Mouse (Mus musculus): ENCODE measurements around the gene Tmem132b. TPM values are rescaled to one million over a fixed set of nuclear protein-coding genes. Genes with fewer than 3 reads are reported as not detected.

Gene Tmem132b
- polyA plus RNA-seq, 1 experiment from 2014 or later = 0.11 TPM

- Histone ChIP-seq H3K27me3 (no peaks in the 10 kb centered on the region), H3K9ac (no peak overlapping the region), H3K4me1 (no peaks in the 10 kb centered on the region), H3K4me2 (no peak overlapping the region), H3K9me3 (no peaks in the 10 kb centered on the region), H3K27ac (no peak overlapping the region), H3K4me3 (no peak overlapping the region), H3K36me3 (no peaks in the 10 kb centered on the region)
- 56% methylated on average over 3 of the region's 3 CpGs for WGBS
- ATAC-seq (ENCODE audit: borderline replicate concordance, extremely low read depth, low FRiP score, low TSS enrichment) = no peak
Observed at GRCm38 (mm10) chr5:125699395-125699794, 167.8 kb downstream of the Tmem132b start.

- Histone ChIP-seq H3K4me1 (no peaks in the 10 kb centered on the region), H3K27me3 (no peaks in the 10 kb centered on the region), H3K4me3 (no peak overlapping the region), H3K9me3 (no peaks in the 10 kb centered on the region), H3K4me2 (no peak overlapping the region), H3K9ac (no peak overlapping the region), H3K27ac (no peak overlapping the region), H3K36me3 (no peaks in the 10 kb centered on the region)
- WGBS = 76% methylated on average over 5 of the region's 5 CpGs
- no peak for ATAC-seq (ENCODE audit: borderline replicate concordance, extremely low read depth, low FRiP score, low TSS enrichment)
Observed at GRCm38 (mm10) chr5:125700234-125700633, 168.7 kb downstream of the Tmem132b start.

DNA sequence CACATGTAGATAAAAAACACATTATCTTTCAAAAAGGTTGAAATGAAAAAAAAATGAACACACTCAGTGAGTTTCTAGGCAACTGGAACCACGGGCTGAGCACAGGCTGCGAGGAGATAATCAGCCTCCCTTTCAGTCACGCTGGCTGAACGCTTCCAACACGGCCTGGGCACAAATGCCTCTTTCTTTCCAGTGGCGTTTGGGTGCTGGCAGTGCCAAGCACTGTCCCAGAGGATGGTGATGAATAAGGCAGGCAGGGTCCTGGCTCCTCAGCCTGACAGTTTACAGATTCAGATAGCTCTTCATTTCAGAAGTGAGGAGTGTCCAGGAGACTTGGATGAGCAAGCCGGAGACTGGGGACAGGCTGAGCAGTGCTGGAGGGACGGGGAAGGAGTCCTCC lies 173.8 kb downstream of the Tmem132b start:
- no peak overlapping the region for H3K4me3 ChIP-seq
- ATAC-seq (ENCODE audit: borderline replicate concordance, extremely low read depth, low FRiP score, low TSS enrichment) = no peak
- H3K27ac ChIP-seq = no peak overlapping the region
- H3K36me3 ChIP-seq = no peaks in the 10 kb centered on the region
- no peak overlapping the region for H3K4me2 ChIP-seq
- H3K27me3 ChIP-seq = no peaks in the 10 kb centered on the region
- no peaks in the 10 kb centered on the region for H3K9me3 ChIP-seq
- no peaks in the 10 kb centered on the region for H3K4me1 ChIP-seq
- 72% methylated on average over 8 of the region's 8 CpGs for WGBS
- H3K9ac ChIP-seq = no peak overlapping the region

DNA sequence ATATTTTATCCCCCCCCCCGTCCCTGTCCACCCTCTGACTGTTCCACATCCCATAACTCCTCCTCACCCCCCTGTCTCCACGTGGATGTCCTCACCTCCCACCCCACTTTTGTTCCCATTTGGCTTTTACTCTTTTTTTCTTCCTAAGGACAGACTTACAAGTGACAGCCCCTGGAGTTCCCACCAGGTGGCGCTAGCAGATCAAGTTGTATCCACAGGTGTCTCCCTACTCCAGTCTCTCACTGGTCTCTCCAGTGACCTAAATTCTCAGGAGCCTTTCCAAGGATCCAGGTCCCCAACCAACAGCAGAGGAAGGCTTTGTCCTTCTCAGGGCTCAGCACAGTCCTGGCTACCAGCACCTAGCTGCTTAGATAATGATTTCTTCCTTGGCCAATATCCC lies 177.6 kb downstream of the Tmem132b start:
- Histone ChIP-seq H3K27me3 (no peaks in the 10 kb centered on the region), H3K36me3 (no peaks in the 10 kb centered on the region), H3K4me3 (no peak overlapping the region), H3K9me3 (no peaks in the 10 kb centered on the region), H3K4me1 (no peaks in the 10 kb centered on the region), H3K4me2 (no peak overlapping the region), H3K27ac (no peak overlapping the region), H3K9ac (no peak overlapping the region)
- 2% methylated on average over 3 of the region's 3 CpGs for WGBS
- no peak for ATAC-seq (ENCODE audit: borderline replicate concordance, extremely low read depth, low FRiP score, low TSS enrichment)

- no peaks in the 10 kb centered on the region for H3K4me1 ChIP-seq
- WGBS = 81% methylated on average over 7 of the region's 7 CpGs
- no peaks in the 10 kb centered on the region for H3K9me3 ChIP-seq
- H3K27ac ChIP-seq = no peak overlapping the region
- H3K9ac ChIP-seq = no peak overlapping the region
- ATAC-seq (ENCODE audit: borderline replicate concordance, extremely low read depth, low FRiP score, low TSS enrichment) = no peak
- H3K27me3 ChIP-seq = no peaks in the 10 kb centered on the region
- no peak overlapping the region for H3K4me2 ChIP-seq
- no peaks in the 10 kb centered on the region for H3K36me3 ChIP-seq
- no peak overlapping the region for H3K4me3 ChIP-seq
Observed at GRCm38 (mm10) chr5:125726815-125727214, 195.2 kb downstream of the Tmem132b start.

GRCm38 (mm10) chr5:125727436-125727835 lies 195.9 kb downstream of the Tmem132b start:
- no peak for ATAC-seq (ENCODE audit: borderline replicate concordance, extremely low read depth, low FRiP score, low TSS enrichment)
- WGBS = 77% methylated on average over 5 of the region's 5 CpGs
- H3K4me2 ChIP-seq = no peak overlapping the region

GRCm38 (mm10) chr5:125727936-125728335 lies 196.4 kb downstream of the Tmem132b start:
- 84% methylated on average over 9 of the region's 9 CpGs for WGBS
- H3K9me3 ChIP-seq = no peaks in the 10 kb centered on the region
- no peaks in the 10 kb centered on the region for H3K27me3 ChIP-seq
- no peak for ATAC-seq (ENCODE audit: borderline replicate concordance, extremely low read depth, low FRiP score, low TSS enrichment)
- H3K27ac ChIP-seq = no peak overlapping the region
- H3K4me1 ChIP-seq = no peaks in the 10 kb centered on the region
- no peak overlapping the region for H3K4me3 ChIP-seq
- H3K9ac ChIP-seq = no peak overlapping the region
- H3K4me2 ChIP-seq = no peak overlapping the region
- no peaks in the 10 kb centered on the region for H3K36me3 ChIP-seq

More at GRCm38 (mm10) chr5:125727436-125727835, 195.9 kb downstream of the Tmem132b start:
- H3K36me3 ChIP-seq = no peaks in the 10 kb centered on the region
- H3K4me3 ChIP-seq = no peak overlapping the region
- no peak overlapping the region for H3K9ac ChIP-seq
- H3K4me1 ChIP-seq = no peaks in the 10 kb centered on the region
- no peaks in the 10 kb centered on the region for H3K27me3 ChIP-seq
- H3K27ac ChIP-seq = no peak overlapping the region
- no peaks in the 10 kb centered on the region for H3K9me3 ChIP-seq

DNA sequence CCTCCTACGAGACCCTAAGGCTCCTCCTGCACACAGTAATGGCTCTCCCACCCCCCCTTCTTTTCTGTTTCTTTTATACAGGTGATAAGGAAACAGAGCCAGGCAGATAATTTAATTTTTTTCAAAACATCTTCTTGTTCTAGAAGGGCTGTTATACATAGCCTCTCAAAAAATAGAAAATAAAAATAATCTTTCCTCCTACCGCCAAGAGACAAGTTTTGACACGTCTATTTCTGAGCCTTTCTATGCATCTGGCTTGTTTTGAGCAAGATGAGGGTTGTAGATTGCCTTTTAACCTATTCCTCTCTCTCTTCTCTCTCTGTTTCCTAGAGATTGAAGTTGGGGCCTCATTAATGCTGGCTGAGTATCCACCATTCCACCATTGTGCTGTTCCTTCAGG lies 196.9 kb downstream of the Tmem132b start:
- WGBS = 71% methylated on average over 3 of the region's 3 CpGs
- no peak overlapping the region for H3K4me3 ChIP-seq

DNA sequence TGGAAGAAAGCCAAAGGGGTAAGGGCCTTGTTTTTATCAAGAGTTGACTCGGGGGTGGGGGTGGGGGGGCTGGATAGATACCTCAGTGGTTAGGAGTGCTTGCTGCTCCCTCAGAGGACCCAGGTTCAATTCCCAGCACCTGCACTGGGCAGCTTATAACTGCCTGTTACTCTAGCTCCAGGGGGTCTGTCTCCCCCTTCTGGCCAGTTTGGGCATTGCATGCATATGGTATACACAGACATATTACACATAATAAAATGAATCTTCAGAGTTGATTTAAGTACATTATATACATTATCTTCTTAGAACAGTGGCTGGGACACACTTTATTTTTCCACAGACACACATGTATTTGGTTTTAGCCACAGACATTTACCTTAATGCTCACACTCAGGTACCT lies 202.2 kb downstream of the Tmem132b start:
- H3K4me3 ChIP-seq = no peak overlapping the region
- H3K9ac ChIP-seq = no peak overlapping the region
- no peaks in the 10 kb centered on the region for H3K4me1 ChIP-seq
- no peaks in the 10 kb centered on the region for H3K9me3 ChIP-seq
- no peaks in the 10 kb centered on the region for H3K27me3 ChIP-seq
- H3K27ac ChIP-seq = no peak overlapping the region
- WGBS = 75% methylated on average over 1 of the region's 1 CpGs
- ATAC-seq (ENCODE audit: borderline replicate concordance, extremely low read depth, low FRiP score, low TSS enrichment) = no peak
- no peaks in the 10 kb centered on the region for H3K36me3 ChIP-seq
- no peak overlapping the region for H3K4me2 ChIP-seq

More for the DNA sequence above, 196.9 kb downstream of the Tmem132b start:
- Histone ChIP-seq H3K4me2 (no peak overlapping the region), H3K36me3 (no peaks in the 10 kb centered on the region), H3K27me3 (no peaks in the 10 kb centered on the region), H3K4me1 (no peaks in the 10 kb centered on the region), H3K9me3 (no peaks in the 10 kb centered on the region), H3K9ac (no peak overlapping the region), H3K27ac (no peak overlapping the region)
- no peak for ATAC-seq (ENCODE audit: borderline replicate concordance, extremely low read depth, low FRiP score, low TSS enrichment)

DNA sequence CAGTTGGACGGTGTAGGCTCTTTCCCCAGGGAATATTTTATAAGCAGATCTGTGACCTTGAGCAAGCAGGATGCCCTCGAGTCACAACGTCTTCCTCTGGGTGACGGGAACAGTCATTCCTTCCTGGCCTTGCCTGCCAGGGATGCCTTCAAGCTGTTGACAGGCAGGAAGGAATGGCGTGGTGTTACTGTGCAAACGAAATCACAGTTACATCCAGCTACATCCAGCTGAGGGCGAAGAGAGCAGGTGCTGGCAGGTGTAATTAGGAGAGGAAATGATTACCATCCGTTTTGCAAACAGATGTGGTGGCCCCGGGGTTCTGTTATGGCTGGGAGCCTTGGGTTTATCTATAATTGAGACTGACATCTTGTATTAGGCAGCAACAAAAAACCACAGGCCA lies 205.5 kb downstream of the Tmem132b start:
- H3K9ac ChIP-seq = no peak overlapping the region
- no peak overlapping the region for H3K27ac ChIP-seq
- H3K9me3 ChIP-seq = no peaks in the 10 kb centered on the region
- H3K36me3 ChIP-seq = no peaks in the 10 kb centered on the region
- H3K4me3 ChIP-seq = no peak overlapping the region
- WGBS = 38% methylated on average over 9 of the region's 9 CpGs
- no peaks in the 10 kb centered on the region for H3K27me3 ChIP-seq
- no peak overlapping the region for H3K4me2 ChIP-seq
- H3K4me1 ChIP-seq = no peaks in the 10 kb centered on the region
- ATAC-seq (ENCODE audit: borderline replicate concordance, extremely low read depth, low FRiP score, low TSS enrichment) = no peak

DNA sequence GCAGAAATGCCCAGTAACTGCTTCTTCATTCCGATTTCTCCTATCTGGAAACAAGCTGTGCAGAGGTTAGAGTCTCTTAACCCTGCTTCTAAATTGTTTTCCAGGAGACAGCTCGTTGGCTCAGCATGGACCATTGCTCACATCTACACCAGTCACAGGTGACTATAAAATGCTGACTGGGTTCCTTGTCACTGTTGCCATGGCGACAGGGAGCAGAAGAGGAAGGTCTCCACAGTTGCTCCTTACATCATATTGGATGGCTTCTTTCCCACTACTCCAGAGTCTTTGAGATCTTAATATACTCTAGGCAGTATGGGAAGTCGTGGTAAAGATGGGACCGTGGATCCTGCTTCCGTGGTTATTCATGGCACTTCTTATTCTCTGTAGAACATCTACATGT lies 211.9 kb downstream of the Tmem132b start:
- no peak overlapping the region for H3K27ac ChIP-seq
- H3K27me3 ChIP-seq = no peaks in the 10 kb centered on the region
- 78% methylated on average over 6 of the region's 6 CpGs for WGBS
- H3K36me3 ChIP-seq = no peaks in the 10 kb centered on the region
- H3K9me3 ChIP-seq = no peaks in the 10 kb centered on the region
- no peaks in the 10 kb centered on the region for H3K4me1 ChIP-seq
- H3K4me2 ChIP-seq = no peak overlapping the region
- H3K4me3 ChIP-seq = no peak overlapping the region
- no peak overlapping the region for H3K9ac ChIP-seq
- ATAC-seq (ENCODE audit: borderline replicate concordance, extremely low read depth, low FRiP score, low TSS enrichment) = no peak

GRCm38 (mm10) chr5:125745727-125746126 lies 214.2 kb downstream of the Tmem132b start:
- WGBS = 60% methylated on average over 7 of the region's 7 CpGs
- Histone ChIP-seq H3K9me3 (no peaks in the 10 kb centered on the region), H3K4me1 (no peaks in the 10 kb centered on the region), H3K4me2 (no peak overlapping the region), H3K36me3 (no peaks in the 10 kb centered on the region), H3K9ac (no peak overlapping the region), H3K27ac (no peak overlapping the region), H3K27me3 (no peaks in the 10 kb centered on the region), H3K4me3 (no peak overlapping the region)
- no peak for ATAC-seq (ENCODE audit: borderline replicate concordance, extremely low read depth, low FRiP score, low TSS enrichment)

GRCm38 (mm10) chr5:125751481-125751880 lies 219.9 kb downstream of the Tmem132b start:
- Histone ChIP-seq H3K27me3 (no peaks in the 10 kb centered on the region), H3K27ac (no peak overlapping the region), H3K9me3 (no peaks in the 10 kb centered on the region), H3K4me3 (no peak overlapping the region), H3K4me2 (no peak overlapping the region), H3K9ac (no peak overlapping the region), H3K36me3 (no peaks in the 10 kb centered on the region), H3K4me1 (no peaks in the 10 kb centered on the region)
- ATAC-seq (ENCODE audit: borderline replicate concordance, extremely low read depth, low FRiP score, low TSS enrichment) = no peak
- 49% methylated on average over 5 of the region's 5 CpGs for WGBS

Data from lung, embryonic 15.5 days (tissue).